Mouse (Mus musculus) liver, adult 2 months (tissue): ENCODE measurements around the gene Krt83. TPM values are rescaled to one million over a fixed set of nuclear protein-coding genes. Genes with fewer than 3 reads are reported as not detected.

ENCODE experiments used
- DNase-seq: peaks from one replicate; pipeline ENCODE4 v3.0.0-alpha.2; 2011; ENCODE audit warnings: low read depth, low spot score; ENCODE audit errors: extremely low read depth
- H3K27ac ChIP-seq: fragments of 200-500 bp; replicated peaks from 2 replicates; pipeline ENCODE4 v1.5.1; 2012; ENCODE audit warnings: low read depth, mild to moderate bottlenecking, control low read depth, inconsistent platforms, low read length; ENCODE audit not compliant: insufficient read depth
- H3K27me3 ChIP-seq: fragments of 200-500 bp; 2 replicates; pipeline ENCODE4 v1.6.1; 2012; ENCODE audit warnings: mild to moderate bottlenecking, moderate library complexity, low read length, inconsistent platforms; ENCODE audit not compliant: control insufficient read depth, insufficient read depth
- H3K36me3 ChIP-seq: fragments of 200-500 bp; 2 replicates; pipeline ENCODE4 v1.6.1; 2012; ENCODE audit warnings: low read length, inconsistent platforms; ENCODE audit not compliant: control insufficient read depth, insufficient read depth
- H3K4me1 ChIP-seq: fragments of 200-500 bp; 2 replicates; pipeline ENCODE4 v1.6.1; 2011; ENCODE audit warnings: low read length; ENCODE audit not compliant: control insufficient read depth, insufficient read depth
- H3K4me3 ChIP-seq: fragments of 200-500 bp; 2 replicates; pipeline ENCODE4 v1.5.1; 2011; ENCODE audit warnings: low read depth, mild to moderate bottlenecking, control low read depth, low read length, moderate library complexity; ENCODE audit not compliant: insufficient read depth
- H3K79me2 ChIP-seq: fragments of 200-500 bp; 2 replicates; pipeline ENCODE4 v1.6.1; 2012; ENCODE audit warnings: inconsistent platforms, mild to moderate bottlenecking, low read length, moderate library complexity; ENCODE audit not compliant: control insufficient read depth, insufficient read depth
- H3K9ac ChIP-seq: fragments of 200-500 bp; 2 replicates; pipeline ENCODE4 v1.6.1; 2012; ENCODE audit warnings: low read depth, mild to moderate bottlenecking, control low read depth, inconsistent platforms, low read length
- CTCF ChIP-seq: fragments of 200-500 bp; IDR thresholded peaks from 2 replicates; pipeline ENCODE4 v1.5.1; 2011; ENCODE audit warnings: low read depth, low read length, control low read depth
- POLR2A ChIP-seq: fragments of 200-500 bp; IDR thresholded peaks from 2 replicates; pipeline ENCODE4 v1.6.1; 2011; ENCODE audit warnings: low read length, control low read depth; ENCODE audit not compliant: insufficient read depth; ENCODE audit errors: extremely low read depth
- WGBS: fragments of 180-500 bp; shearing (Covaris S2); methylation state at CpG from one replicate; pipeline ENCODE4 v1.1.7; 2018; 5-methylcytosine and 5-hydroxymethylcytosine counted together
- polyA plus RNA-seq: library from polyadenylated mRNA; depleted of rRNA; stranded (reverse); fragments of >200 nt; gene quantifications from 2 replicates; pipeline ENCODE4 v1.2.3, GENCODE M21; 2012
- total RNA-seq: library from RNA; depleted of rRNA; stranded (reverse); fragments of >200 nt; gene quantifications from 2 replicates; pipeline ENCODE4 v1.2.3, GENCODE M21; 2014

Gene Krt83
- total and polyA plus RNA-seq, 2 experiments: not detected

DNA sequence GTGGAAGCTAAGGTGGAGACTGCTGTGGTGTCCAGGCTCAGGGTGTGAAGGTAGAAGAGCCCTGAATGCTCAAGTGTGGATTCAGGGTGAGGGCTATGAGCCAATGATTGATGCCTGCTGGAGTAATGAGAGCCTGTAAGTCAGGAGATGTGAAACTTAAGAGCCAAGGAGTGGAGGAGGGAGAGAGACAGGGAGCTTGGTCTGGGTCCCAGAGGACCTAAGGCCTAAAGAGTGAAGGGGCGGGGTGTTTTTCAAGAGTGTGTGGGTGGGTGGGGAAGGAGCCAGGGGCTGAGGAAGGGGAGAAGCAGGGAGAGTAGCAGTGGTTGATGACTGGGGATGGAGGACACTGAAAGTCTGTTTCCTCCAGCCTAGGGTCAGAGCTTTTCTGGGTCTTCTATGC, 7.7 kb downstream of the Krt83 start:
- Histone ChIP-seq H3K27ac (no peak overlapping the region), H3K4me1 (no peaks in the 10 kb centered on the region), H3K79me2 (no peaks in the 10 kb centered on the region), H3K4me3 (no peak overlapping the region), H3K9ac (no peak overlapping the region), H3K27me3 (peaks cover 3% of the 10 kb centered on the region; the same call in 1 of the 2 replicates), H3K36me3 (no peaks in the 10 kb centered on the region)
- TF ChIP-seq POLR2A: no peak
- TF ChIP-seq CTCF: no peak
- 92% methylated on average over 1 of the region's 1 CpGs for WGBS
- no peak for DNase-seq

GRCm38 (mm10) chr15:101482056-101482455, 9.3 kb downstream of the Krt83 start:
- no peaks in the 10 kb centered on the region for H3K4me1 ChIP-seq
- H3K79me2 ChIP-seq: no peaks in the 10 kb centered on the region
- H3K36me3 ChIP-seq: no peaks in the 10 kb centered on the region
- H3K27ac ChIP-seq: no peak overlapping the region
- 55% methylated on average over 4 of the region's 4 CpGs for WGBS
- no peak for DNase-seq
- no peak overlapping the region for H3K4me3 ChIP-seq
- H3K9ac ChIP-seq: no peak overlapping the region
- H3K27me3 ChIP-seq: peaks cover 3% of the 10 kb centered on the region; the same call in 1 of the 2 replicates
- TF ChIP-seq POLR2A: no peak
- TF ChIP-seq CTCF: no peak

GRCm38 (mm10) chr15:101479666-101480060, 11.6 kb downstream of the Krt83 start:
- Histone ChIP-seq H3K27me3 (peaks cover 3% of the 10 kb centered on the region; the same call in 1 of the 2 replicates), H3K4me3 (no peak overlapping the region), H3K9ac (no peak overlapping the region), H3K27ac (no peak overlapping the region), H3K36me3 (no peaks in the 10 kb centered on the region), H3K79me2 (no peaks in the 10 kb centered on the region), H3K4me1 (no peaks in the 10 kb centered on the region)
- no peak for TF ChIP-seq CTCF
- TF ChIP-seq POLR2A: no peak
- DNase-seq: no peak
- WGBS: 34% methylated on average over 11 of the region's 11 CpGs

- H3K4me3 ChIP-seq: peak overlapping the region; percentile 1; the same call in 1 of the 2 replicates
- H3K4me1 ChIP-seq: no peaks in the 10 kb centered on the region
- no peak overlapping the region for H3K27ac ChIP-seq
- H3K36me3 ChIP-seq: no peaks in the 10 kb centered on the region
- TF ChIP-seq CTCF (0 out of 2 replicates have a peak, but pooled peaks have one; percentile 9), POLR2A (no peak)
- H3K27me3 ChIP-seq: peaks cover 3% of the 10 kb centered on the region; the same call in 1 of the 2 replicates
- H3K9ac ChIP-seq: no peak overlapping the region
- 10% methylated on average over 31 of the region's 31 CpGs for WGBS
- no peak for DNase-seq
- H3K79me2 ChIP-seq: no peaks in the 10 kb centered on the region
Observed at GRCm38 (mm10) chr15:101479007-101479665, 12.2 kb downstream of the Krt83 start.

- Histone ChIP-seq H3K36me3 (no peaks in the 10 kb centered on the region), H3K4me1 (no peaks in the 10 kb centered on the region), H3K79me2 (no peaks in the 10 kb centered on the region), H3K9ac (no peak within 1 kb of the TSS), H3K27me3 (0 out of 2 replicates have a peak, but pooled peaks cover 2% of the 10 kb centered on the region), H3K4me3 (no peak within 1 kb of the TSS), H3K27ac (no peak within 1 kb of the TSS)
- TF ChIP-seq POLR2A (no peak), CTCF (no peak)
- DNase-seq: no peak
- 28% methylated on average over 10 of the region's 10 CpGs for WGBS
Observed at GRCm38 (mm10) chr15:101472952-101473528, 18.3 kb downstream of the Krt83 start, which contains the start of gene Krt86. Gene Krt86 (plus strand): TSS chr15:101473478.

GRCm38 (mm10) chr15:101469093-101469492, 22.2 kb downstream of the Krt83 start:
- Histone ChIP-seq H3K27ac (no peak overlapping the region), H3K9ac (no peak overlapping the region), H3K4me3 (no peak overlapping the region), H3K4me1 (no peaks in the 10 kb centered on the region), H3K79me2 (no peaks in the 10 kb centered on the region), H3K36me3 (no peaks in the 10 kb centered on the region), H3K27me3 (0 out of 2 replicates have a peak, but pooled peaks cover 2% of the 10 kb centered on the region)
- TF ChIP-seq CTCF: no peak
- TF ChIP-seq POLR2A: no peak
- WGBS: 73% methylated on average over 4 of the region's 4 CpGs
- no peak for DNase-seq
